Mouse (Mus musculus) forebrain, embryonic 10.5 days (tissue): ENCODE data around the gene Rab5b. TPM values are rescaled to one million over a fixed set of nuclear protein-coding genes. Genes with fewer than 3 reads are reported as not detected.
A peak's percentile ranks its signal among the peaks of the same experiment; 100 is the strongest.

ENCODE experiments used
- DNase-seq: peaks from one replicate; pipeline ENCODE4 v3.0.0-alpha.2; 2017; ENCODE audit warnings: low spot score; ENCODE audit errors: extremely low spot score
- H3K27ac ChIP-seq: fragments of 300-500 bp; sonication (generic); 2 replicates; pipeline ENCODE4 v1.5.1; 2016; ENCODE audit warnings: mild to moderate bottlenecking
- H3K27me3 ChIP-seq: fragments of 300-500 bp; sonication (generic); 2 replicates; pipeline ENCODE4 v1.6.1; 2016; ENCODE audit warnings: mild to moderate bottlenecking; ENCODE audit not compliant: poor library complexity, severe bottlenecking
- H3K36me3 ChIP-seq: fragments of 300-500 bp; sonication (generic); replicated peaks from 2 replicates; pipeline ENCODE4 v1.6.1; 2016; ENCODE audit warnings: mild to moderate bottlenecking, moderate library complexity
- H3K4me1 ChIP-seq: fragments of 300-500 bp; sonication (generic); 2 replicates; pipeline ENCODE4 v1.6.1; 2016
- H3K4me3 ChIP-seq: fragments of 300-500 bp; sonication (generic); 2 replicates; pipeline ENCODE4 v1.5.1; 2016; ENCODE audit warnings: mild to moderate bottlenecking, moderate library complexity
- H3K9me3 ChIP-seq: fragments of 300-500 bp; sonication (generic); 2 replicates; pipeline ENCODE4 v1.6.1; 2016; ENCODE audit warnings: mild to moderate bottlenecking, moderate library complexity
- WGBS: fragments of 180-500 bp; shearing (Covaris S2); methylation state at CpG from one replicate; pipeline ENCODE4 v1.1.7; 2016; 5-methylcytosine and 5-hydroxymethylcytosine counted together
- polyA plus RNA-seq: library from polyadenylated mRNA; unstranded; fragments of >200 nt; fragmentation: Nextera tagmentation; extraction: Ambion mirVana; gene quantifications from 2 replicates; pipeline ENCODE4 v1.2.1, GENCODE M21; 2016

The Rab5b gene
- polyA plus RNA-seq, 1 experiment from 2014 or later = 63.4 TPM

DNA sequence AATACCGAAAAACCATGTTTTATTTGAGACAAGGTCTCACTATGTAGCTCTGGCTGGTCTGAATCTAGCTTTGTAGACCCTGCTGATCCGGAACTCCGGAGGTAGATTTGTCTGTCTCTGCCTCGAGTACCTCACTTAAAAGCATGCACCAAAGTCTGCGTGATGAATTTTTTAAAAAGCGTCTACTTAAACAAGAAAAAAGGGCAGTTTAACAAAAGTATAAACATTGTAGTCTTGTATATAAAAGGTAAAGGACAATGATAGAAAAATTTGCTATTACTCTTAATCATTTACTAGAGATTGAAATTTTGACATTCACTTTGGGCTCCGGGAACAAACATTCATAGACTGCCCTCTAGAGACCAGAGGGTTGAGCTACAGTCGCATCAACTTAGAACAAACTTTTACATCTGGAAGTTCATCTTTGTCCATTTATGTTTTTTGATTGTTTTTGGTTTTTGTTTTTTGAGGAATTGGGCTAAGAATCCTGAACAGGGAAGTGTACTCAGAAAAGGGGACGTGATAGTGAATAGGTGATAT, 21.5 kb downstream of the Rab5b start:
- Histone ChIP-seq H3K4me1 (peaks cover 20% of the 10 kb centered on the region), H3K27ac (peak overlapping the region; percentile 79; the same call in 1 of the 2 replicates), H3K9me3 (no peaks in the 10 kb centered on the region), H3K36me3 (peaks cover 16% of the 10 kb centered on the region), H3K27me3 (peaks cover 36% of the 10 kb centered on the region), H3K4me3 (peak overlapping the region; percentile 87)
- DNase-seq = no peak
- 4% methylated on average over 9 of the region's 9 CpGs for WGBS

- peaks cover 36% of the 10 kb centered on the region for H3K27me3 ChIP-seq
- WGBS = under 1% methylated on average over 60 of the region's 60 CpGs
- H3K4me1 ChIP-seq = peaks cover 26% of the 10 kb centered on the region
- peak; percentile 91 for DNase-seq
- H3K36me3 ChIP-seq = peaks cover 10% of the 10 kb centered on the region; the same call in 1 of the 2 replicates
- peak within 1 kb of the TSS; percentile 87 for H3K4me3 ChIP-seq
- no peaks in the 10 kb centered on the region for H3K9me3 ChIP-seq
- peak within 1 kb of the TSS; percentile 79 for H3K27ac ChIP-seq
Measured at GRCm38 (mm10) chr10:128673763-128674468, 22.1 kb downstream of the Rab5b start, which contains the start of gene Suox. TSS of gene Suox (minus strand) at chr10:128674073.

DNA sequence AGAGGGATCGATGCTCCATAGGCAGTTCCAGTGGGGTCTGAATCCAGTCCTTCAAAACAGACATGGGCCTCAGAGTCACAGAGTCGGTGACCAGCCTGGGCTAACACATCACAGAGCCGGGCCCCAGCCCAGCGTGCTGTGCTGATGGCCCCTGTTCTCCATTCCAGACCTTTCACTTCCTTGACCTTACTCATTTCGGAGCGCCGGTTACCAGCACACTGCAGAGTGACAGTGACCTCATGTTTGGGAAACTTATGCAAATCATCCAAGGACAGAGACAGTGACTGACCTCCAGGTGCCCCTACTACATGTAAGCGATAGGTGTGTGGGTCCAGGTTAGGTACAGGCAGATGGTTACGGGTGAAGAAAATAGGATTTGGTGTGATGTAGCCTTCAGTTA, 24.9 kb downstream of the Rab5b start:
- H3K4me3 ChIP-seq = no peak overlapping the region
- no peak overlapping the region for H3K27ac ChIP-seq
- no peak for DNase-seq
- 92% methylated on average over 9 of the region's 9 CpGs for WGBS
- peaks cover 36% of the 10 kb centered on the region for H3K27me3 ChIP-seq
- peaks cover 35% of the 10 kb centered on the region for H3K4me1 ChIP-seq
- no peaks in the 10 kb centered on the region for H3K9me3 ChIP-seq
- peaks cover 10% of the 10 kb centered on the region; the same call in 1 of the 2 replicates for H3K36me3 ChIP-seq

GRCm38 (mm10) chr10:128668790-128669672, 27.0 kb downstream of the Rab5b start:
- DNase-seq = peak; percentile 61
- WGBS = under 1% methylated on average over 42 of the region's 42 CpGs
- Histone ChIP-seq H3K9me3 (no peaks in the 10 kb centered on the region), H3K4me1 (peaks cover 30% of the 10 kb centered on the region), H3K27me3 (peaks cover 36% of the 10 kb centered on the region), H3K36me3 (0 out of 2 replicates have a peak, but pooled peaks cover 10% of the 10 kb centered on the region), H3K4me3 (peak overlapping the region; percentile 86), H3K27ac (peak overlapping the region; percentile 89)

DNA sequence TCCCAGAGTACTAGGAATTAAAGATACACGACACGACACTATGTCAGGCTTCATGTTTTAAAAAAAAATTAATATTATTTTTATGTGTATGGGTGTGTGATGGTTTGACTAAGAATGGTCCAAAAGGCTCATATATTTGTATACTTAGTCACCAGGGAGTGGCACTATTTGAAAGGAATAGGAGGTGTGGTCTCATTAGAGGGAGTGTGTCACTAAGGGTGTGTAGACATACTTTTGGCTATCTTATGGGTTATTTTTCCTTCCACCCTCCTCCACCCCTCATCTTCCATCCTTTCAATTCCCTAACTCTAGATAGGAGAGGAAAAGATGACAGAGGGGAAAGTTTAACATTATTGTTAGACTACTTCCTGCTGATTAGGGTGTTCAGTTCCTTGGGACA, 30.3 kb downstream of the Rab5b start:
- peaks cover 12% of the 10 kb centered on the region; the same call in 1 of the 2 replicates for H3K27me3 ChIP-seq
- H3K4me3 ChIP-seq = no peak overlapping the region
- H3K9me3 ChIP-seq = no peaks in the 10 kb centered on the region
- WGBS = 94% methylated on average over 2 of the region's 2 CpGs
- H3K4me1 ChIP-seq = peaks cover 16% of the 10 kb centered on the region
- H3K27ac ChIP-seq = no peak overlapping the region
- 0 out of 2 replicates have a peak, but pooled peaks cover 3% of the 10 kb centered on the region for H3K36me3 ChIP-seq
- DNase-seq = no peak

GRCm38 (mm10) chr10:128665307-128665706, 30.8 kb downstream of the Rab5b start:
- DNase-seq = no peak
- no peak overlapping the region for H3K4me3 ChIP-seq

GRCm38 (mm10) chr10:128664808-128665207, 31.3 kb downstream of the Rab5b start:
- DNase-seq = no peak
- Histone ChIP-seq H3K9me3 (no peaks in the 10 kb centered on the region), H3K27ac (no peak overlapping the region), H3K4me3 (no peak overlapping the region), H3K36me3 (no peaks in the 10 kb centered on the region), H3K27me3 (peaks cover 2% of the 10 kb centered on the region; the same call in 1 of the 2 replicates), H3K4me1 (peaks cover 17% of the 10 kb centered on the region)
- WGBS = 71% methylated on average over 3 of the region's 3 CpGs

More at GRCm38 (mm10) chr10:128665307-128665706, 30.8 kb downstream of the Rab5b start:
- Histone ChIP-seq H3K4me1 (peaks cover 16% of the 10 kb centered on the region), H3K9me3 (no peaks in the 10 kb centered on the region), H3K27me3 (peaks cover 7% of the 10 kb centered on the region; the same call in 1 of the 2 replicates), H3K36me3 (no peaks in the 10 kb centered on the region), H3K27ac (no peak overlapping the region)
- 90% methylated on average over 3 of the region's 3 CpGs for WGBS

GRCm38 (mm10) chr10:128663441-128664220, 32.4 kb downstream of the Rab5b start:
- no peak for DNase-seq
- Histone ChIP-seq H3K27ac (no peak overlapping the region), H3K36me3 (no peaks in the 10 kb centered on the region), H3K9me3 (no peaks in the 10 kb centered on the region), H3K4me1 (peaks cover 12% of the 10 kb centered on the region), H3K4me3 (no peak overlapping the region), H3K27me3 (no peaks in the 10 kb centered on the region)
- WGBS = 71% methylated on average over 5 of the region's 5 CpGs

DNA sequence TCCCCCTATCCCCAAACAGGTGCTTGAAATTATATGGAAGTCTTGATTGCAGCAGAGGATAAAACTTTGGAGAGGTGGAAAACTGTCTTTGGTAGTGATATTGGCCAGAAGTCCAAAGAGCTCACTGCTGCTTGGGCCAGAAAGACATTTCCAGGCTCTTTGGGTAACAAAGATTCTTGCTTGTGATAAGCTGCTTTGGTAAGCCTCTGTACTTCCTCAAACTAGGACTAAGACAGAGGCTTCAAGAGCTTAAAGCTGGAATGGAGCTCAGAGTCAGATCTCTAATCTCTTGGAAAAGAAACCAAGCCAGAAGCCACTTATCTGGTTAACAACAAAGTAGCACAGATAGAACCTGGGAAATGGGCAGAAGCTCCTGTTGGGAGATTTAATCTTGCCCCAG, 33.6 kb downstream of the Rab5b start:
- Histone ChIP-seq H3K36me3 (no peaks in the 10 kb centered on the region), H3K4me3 (no peak overlapping the region), H3K4me1 (peaks cover 6% of the 10 kb centered on the region), H3K27ac (no peak overlapping the region), H3K9me3 (no peaks in the 10 kb centered on the region), H3K27me3 (no peaks in the 10 kb centered on the region)
- DNase-seq = no peak

GRCm38 (mm10) chr10:128659490-128659889, 36.6 kb downstream of the Rab5b start:
- Histone ChIP-seq H3K4me3 (no peak overlapping the region), H3K27ac (0 out of 2 replicates have a peak overlapping the region, but pooled peaks have one; percentile 0), H3K9me3 (no peaks in the 10 kb centered on the region), H3K36me3 (no peaks in the 10 kb centered on the region), H3K4me1 (peaks cover 7% of the 10 kb centered on the region), H3K27me3 (no peaks in the 10 kb centered on the region)
- DNase-seq = no peak
- WGBS = 65% methylated on average over 9 of the region's 9 CpGs

DNA sequence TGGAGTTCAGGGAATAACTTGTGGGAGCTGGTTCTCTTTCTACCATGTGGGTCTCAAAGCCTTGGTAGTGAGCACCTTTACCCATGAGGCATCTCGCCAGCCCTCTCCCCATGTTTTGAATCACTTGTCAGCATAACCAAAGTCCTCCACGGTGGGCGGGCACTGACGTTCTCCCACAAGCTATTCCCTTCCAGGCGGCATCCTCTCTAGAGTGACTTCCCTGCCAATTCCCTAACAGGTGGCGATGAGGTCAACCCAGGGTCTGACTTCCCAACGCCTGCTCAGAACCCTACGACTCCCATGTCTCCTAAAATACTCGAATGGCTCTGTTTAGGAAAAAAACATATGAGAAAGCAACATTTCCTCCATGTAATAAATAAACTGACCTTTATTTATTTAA, 38.2 kb downstream of the Rab5b start:
- no peak for DNase-seq
- Histone ChIP-seq H3K36me3 (no peaks in the 10 kb centered on the region), H3K27ac (no peak overlapping the region), H3K4me1 (peaks cover 15% of the 10 kb centered on the region), H3K9me3 (no peaks in the 10 kb centered on the region), H3K4me3 (no peak overlapping the region), H3K27me3 (no peaks in the 10 kb centered on the region)
- WGBS = 68% methylated on average over 9 of the region's 9 CpGs

DNA sequence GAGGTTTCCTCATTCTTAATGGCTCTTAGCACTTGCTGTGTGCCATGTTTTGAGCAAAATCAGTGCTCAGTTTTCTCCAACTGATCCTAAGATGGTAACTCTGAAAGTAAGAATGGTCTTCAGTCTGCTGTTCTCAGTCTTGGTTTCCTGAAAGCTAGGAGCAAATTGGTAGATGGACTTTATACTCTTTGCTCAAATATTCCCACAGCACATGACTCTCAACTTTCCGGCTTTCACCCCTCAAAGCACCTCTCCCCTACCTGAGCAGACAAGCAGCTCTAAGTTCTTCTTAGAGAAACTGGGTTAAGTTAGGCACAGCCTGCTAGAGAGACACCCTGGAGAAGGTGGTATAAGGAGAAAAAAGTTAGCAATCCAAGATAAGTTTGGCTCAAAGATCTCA, 39.3 kb downstream of the Rab5b start:
- H3K27ac ChIP-seq = no peak overlapping the region
- WGBS = 95% methylated on average over 1 of the region's 1 CpGs
- no peaks in the 10 kb centered on the region for H3K36me3 ChIP-seq
- H3K9me3 ChIP-seq = no peaks in the 10 kb centered on the region
- no peaks in the 10 kb centered on the region for H3K27me3 ChIP-seq
- DNase-seq = no peak
- H3K4me1 ChIP-seq = peaks cover 15% of the 10 kb centered on the region
- H3K4me3 ChIP-seq = no peak overlapping the region
